Mouse (Mus musculus) kidney, postnatal 4 days (tissue): ENCODE data around the gene Sh3kbp1.

Experiments
- DNase-seq, 2 experiments: peaks; one replicate each; pipeline ENCODE4 v3.0.0; 2021; ENCODE audit warnings: mixed read lengths in 2 of 2

Sh3kbp1 gene

DNA sequence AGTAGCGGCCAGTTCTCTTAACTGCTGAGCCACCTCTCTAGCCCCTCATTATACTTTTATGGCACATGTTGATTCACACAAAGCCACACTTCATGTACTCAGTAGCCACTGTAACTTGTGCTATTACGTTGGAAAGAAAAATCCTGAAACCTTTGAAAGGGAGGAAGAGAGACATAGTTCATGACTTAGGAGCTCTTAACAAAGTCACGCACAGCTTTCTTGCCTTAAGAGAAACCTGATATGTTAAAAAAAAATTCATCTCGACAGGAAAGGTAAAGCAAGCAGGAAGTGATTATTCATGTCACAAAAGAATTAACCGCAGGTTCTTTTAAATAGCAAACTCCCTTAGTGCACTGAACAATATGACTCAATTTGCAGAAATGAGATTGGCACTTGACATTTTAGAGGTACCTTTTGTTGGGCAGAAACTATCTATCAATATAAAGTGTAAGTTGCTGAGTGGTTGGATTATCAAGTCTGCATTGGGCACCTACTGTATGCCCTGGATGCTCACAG lies 51.3 kb downstream of the Sh3kbp1 start:
- DNase-seq = no peak

DNA sequence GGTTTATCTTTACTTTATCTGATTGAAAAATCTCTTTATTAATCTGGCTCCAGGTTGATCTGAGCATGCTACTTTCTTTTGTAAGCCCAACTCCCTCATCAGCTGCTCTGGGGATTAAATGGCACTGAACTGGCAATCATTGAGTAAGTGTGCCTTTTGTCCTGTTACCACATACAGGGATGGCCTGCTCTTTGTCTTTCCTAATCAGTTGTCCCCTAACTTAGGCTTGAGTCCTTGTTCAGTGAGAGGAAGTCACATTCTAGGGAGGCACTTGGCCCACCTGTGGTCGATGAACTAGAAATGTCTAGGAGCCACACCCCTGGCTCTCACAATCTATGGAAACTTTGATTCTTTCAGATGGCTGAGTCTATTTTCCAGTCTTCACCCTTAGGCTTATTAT lies 58.4 kb downstream of the Sh3kbp1 start:
- no peak for DNase-seq

DNA sequence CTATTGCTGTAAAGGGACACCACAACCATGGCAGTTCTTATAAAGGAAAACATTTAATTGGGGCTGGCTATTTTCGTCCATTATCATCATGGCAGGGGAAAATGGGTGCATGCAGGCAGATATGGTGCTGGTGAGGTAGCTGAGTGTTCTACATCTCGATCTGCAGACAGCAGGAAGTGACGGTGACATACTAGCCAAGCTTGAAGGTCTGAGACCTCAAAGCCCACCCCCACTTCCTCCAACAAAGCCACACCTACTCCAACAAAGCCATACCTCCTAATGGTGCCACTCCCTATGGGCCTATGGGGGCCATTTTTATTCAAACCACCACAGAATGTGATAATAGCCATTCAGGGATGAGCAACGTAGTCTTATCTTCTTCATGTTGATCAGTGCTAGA lies 59.8 kb downstream of the Sh3kbp1 start:
- no peak for DNase-seq

DNA sequence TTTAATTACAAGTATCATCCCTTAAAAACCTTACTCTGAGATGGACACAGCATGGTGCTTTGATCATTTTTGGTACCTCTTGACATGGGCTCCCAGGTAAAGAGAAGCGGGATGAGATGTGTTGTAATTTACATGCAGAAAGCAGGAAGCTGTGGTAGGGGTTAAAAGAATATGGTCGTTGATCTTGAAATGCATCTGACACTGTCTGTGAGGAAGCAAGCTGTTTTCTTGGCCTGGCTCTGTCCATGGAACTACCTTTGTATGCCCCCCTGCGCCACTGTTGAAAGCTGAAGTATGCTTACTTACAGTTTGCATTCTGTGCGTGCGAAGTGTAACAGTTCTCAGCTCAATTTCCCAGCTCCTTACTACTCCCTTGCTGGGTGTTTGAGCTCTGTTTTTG lies 61.6 kb downstream of the Sh3kbp1 start:
- DNase-seq = no peak

DNA sequence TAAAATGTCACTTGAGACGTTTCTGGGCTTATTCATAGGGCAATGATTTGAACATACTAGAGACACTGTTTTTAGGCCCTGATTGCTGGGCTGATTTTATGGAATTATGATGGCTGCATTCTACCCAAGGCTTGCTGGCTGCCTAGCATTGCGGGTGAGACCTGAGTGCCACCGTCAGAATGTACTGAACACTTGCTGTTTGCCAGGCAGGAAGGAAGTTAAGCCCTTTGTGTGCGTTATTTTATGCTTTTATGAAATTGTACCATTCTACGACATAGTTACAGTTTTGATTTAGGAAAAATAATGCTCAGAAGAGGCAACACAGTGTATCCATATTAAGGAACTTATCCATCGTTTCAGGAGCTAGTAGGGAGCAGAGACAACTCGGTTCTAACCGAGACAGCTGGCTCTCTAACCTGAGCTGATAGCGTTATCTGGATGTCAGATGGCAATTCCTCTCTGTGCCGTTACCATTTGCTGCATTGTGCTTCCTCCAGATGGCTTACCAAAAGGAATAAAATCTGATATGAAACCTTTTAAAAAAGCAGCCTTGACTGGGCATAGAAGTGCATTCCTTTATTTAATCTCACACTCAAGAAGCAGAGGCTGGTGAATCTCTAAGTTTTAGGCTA lies 62.8 kb downstream of the Sh3kbp1 start:
- DNase-seq = no peak

DNA sequence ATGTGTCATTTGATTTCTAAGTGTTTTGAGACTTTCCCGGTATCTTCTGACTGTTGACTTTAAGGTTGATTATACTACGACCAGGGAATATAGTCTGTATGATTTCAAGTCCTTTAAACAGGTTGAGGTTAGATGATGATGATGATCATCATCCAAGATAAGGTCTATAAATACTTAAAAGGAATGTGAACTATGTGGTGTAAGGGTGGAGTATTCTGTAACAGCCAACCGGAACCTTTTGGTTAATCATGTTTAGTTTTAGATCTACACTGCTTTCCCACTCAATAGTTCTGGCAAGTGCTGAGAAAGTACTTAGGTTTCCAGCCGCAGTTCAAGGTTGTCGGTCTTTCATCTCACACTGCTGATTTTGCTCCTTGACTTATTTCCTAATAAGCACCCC lies 66.1 kb downstream of the Sh3kbp1 start:
- DNase-seq = no peak

DNA sequence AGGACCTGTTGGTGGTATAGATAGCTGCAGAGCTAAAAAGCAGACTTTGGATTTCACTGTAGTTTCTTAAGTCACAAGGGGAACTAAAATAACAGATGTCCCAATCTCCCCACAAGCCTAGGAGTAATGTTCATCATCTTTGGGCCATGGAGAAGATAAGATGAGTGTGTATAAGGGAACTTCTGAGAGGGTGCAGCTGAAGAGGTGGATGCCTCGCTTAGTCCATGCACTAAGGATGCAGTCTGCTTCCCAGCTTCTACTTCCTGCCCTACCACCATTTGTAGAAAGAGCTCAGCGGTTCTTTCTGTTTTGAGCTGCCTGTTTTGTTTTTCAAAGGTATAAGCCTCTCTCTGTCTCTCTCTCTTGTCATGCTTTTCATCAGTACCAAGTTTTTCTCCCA lies 69.5 kb downstream of the Sh3kbp1 start:
- DNase-seq = no peak

DNA sequence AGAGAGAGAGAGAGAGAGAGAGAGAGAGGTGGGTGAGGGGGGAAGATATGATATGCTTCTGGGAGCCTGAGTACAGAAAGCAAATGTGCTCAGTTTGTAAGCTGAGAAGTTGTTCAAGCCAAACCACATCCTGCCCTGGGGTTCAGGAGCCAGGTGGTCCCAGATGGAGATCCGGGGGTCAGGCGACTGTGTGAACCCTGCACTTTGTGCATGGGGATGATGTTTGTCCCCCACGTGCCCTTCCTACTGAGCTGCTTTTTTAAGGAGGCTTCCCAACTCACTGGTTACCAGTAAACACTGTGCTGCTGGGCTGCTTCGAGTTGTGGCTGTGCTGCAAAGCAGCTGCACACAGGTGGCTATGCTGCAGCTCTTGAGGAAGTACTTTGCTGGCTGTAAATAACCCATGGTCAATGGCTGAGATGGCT lies 70.0 kb downstream of the Sh3kbp1 start:
- peak; percentile 59 to 62 for DNase-seq

DNA sequence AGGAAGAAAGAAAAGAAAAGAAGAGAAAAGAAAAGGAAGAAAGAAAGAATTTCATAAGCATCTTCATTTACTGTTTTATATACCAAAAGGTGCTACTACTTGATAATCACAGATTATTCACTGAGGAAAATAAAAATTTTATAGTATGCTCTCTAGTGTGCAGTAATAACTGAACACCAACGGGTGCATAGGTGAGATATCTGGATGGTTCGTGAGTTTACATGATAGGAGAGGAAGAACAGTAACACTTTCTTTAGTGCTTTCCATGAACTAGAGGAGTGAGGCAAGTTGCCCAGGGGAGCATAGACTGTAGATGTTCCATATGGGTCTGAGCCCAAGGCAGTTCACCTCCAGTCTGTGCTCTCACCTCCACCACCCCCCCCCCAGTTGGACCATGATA lies 75.8 kb downstream of the Sh3kbp1 start:
- no peak for DNase-seq

DNA sequence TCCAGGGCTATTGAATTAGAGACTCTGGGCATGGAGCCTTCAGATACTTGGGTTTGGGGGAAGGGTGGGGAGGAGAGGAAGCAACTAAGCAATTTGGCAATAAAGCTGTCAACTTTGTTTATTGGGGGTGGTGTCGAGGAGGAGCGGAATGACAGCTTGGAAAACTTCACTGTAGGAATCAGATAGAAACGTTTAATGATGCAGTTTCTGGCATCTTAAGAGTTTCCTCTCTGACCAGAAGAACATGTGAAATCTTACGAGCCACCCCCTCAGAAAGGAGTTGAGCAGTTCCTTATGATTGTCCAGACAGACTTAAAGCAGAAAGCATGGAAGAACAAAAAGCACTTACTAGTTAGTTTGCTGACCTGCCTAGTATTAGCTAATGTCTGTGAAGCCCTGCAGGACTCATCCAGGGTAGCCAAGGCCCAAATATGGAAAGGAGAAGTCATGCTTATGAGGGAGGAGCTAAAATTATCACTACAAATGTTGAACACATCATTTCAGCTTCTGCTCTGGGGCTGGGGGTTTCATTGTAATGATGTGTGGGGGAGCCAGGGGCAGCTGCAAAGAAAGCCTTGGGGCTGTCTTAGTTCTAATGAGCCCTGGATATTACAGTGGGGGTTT lies 77.4 kb downstream of the Sh3kbp1 start:
- peak in 1 of 2 experiments; percentile 16 for DNase-seq

DNA sequence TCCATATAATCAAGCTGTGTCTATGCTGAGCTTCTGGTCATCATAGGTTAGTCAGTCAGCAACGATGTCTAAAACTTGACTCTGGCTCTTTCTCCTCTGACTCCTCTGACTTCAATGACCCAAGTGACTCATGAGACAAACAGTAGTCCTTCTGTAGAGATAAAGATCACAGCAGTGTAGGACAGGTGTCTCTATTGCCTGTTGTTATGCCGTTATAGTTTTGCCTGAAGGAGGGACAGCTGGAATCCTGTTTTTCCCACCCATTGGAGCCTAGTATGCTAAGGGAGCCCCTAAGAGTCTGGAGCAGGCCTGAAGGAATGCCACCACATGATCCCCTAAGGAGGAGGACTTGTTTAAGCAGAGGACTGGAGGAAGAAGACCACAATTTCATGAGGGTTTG lies 78.3 kb downstream of the Sh3kbp1 start:
- no peak for DNase-seq

DNA sequence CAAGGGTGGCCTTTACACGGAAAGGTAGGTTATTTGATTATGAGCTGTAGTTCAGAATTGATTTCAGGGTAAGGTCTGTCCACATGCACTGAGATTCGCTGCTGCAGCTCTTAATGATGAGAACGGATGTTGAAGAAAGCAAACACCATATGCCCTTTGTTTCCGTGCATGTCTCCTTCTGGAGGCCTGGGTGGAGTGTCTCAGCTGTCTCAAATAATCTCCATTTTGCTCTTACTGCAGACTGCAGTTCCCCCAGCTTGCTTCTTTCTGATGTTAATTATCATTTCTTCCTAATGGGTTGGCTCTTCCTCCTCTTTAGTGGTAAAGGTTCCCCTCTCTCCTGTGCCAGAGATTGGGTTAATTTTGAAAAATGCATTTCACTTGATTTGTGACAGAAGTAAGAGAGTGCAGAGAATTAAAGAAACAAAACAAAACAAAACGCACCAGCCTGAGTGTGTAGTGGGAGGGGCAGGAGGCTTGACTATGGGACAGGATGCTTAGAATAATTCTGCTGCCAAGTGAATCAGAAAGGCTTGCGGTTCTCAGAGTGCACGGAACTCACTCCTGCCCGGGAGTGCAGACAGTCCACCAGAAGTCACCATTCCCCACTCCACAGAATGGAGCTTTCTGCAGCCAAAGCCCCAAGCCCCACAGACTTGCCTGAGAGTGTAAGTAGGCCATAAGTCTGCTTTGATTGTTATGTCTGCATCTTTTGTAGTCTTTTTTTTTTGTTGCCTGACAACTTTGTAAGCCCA lies 81.2 kb downstream of the Sh3kbp1 start:
- DNase-seq = peak; percentile 38 to 49

DNA sequence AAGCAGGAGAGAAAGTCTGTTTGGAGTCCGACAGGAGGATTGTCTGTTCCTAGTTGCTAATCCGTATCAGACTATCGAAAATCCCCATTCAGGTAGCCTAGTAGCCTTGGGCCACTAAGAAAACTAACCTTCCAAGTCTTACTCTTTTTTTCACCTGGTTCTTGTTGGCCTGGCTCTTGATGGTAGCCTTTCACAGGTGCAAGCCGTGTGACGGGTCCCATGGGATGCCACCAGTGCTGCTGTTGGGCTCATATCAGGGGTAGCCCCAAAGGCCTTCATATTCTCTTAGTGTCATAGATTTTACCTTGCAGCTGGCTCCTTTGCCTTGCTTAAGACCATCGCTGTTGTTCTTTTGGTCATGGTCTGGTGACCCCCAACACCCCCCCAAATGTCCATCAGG lies 82.2 kb downstream of the Sh3kbp1 start:
- no peak for DNase-seq

DNA sequence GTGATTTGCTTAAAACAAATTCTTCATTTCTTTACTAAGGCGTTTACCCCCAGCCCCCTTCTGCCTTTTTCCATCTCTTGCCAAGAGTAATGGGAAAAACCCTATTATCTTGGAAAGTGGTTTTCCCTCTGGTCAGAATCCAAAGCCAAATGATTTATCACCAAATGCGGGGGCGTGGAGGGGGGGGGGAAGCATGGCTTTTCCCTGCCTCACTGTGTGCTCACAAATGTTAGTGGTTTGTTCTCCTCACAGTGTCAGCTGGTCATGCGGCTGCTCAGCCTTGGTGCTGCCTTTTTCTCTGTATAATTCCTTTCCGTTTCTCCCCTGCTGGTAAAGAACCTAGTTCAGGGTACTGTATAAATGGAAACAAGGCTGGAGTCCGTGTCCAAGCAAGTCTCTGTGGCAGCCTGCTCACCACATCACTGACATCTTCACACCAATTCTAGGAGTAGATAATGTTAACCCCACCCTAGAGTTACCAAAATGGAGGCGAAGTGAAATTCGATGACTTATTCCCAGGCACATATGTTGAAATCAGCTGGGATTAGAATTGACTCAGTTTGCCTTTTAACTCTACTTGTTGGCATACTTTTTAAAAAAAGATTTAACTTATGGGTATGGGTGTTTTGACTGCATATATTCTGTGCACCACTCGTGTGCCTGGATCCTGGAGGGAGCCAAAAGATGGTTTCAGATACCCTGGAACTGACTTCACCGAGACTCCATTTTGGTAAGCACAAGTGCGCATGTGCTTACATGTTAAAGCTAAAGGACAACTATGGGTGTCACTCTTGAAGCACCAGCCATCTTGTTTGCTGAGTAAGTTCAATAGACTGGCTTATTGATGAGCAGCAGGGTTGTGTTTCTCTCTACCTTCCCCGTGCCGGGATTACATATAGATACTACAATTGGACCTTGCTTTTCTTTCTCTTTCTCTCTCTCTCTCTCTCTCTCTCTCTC lies 84.3 kb downstream of the Sh3kbp1 start:
- peak in 1 of 2 experiments; percentile 8 for DNase-seq

DNA sequence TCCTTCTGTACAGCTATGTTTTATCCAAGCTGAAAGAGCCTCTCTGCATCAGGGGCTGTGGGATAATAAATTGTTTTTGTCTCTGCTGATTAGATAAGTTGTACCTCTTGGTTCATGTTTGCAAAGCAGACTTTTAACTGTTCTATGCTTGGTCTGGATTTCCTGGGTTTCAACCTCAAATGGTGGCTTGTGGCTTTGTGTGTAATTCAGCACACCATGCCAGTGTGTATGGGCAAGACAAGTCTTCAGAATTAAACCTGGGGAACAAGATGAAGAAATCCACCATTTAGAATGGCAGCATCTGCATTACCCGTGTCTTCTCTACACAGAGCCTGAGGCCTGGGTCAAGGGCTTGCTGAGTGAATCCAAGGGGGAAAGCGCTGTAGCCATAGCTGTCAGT lies 86.1 kb downstream of the Sh3kbp1 start:
- DNase-seq = no peak

DNA sequence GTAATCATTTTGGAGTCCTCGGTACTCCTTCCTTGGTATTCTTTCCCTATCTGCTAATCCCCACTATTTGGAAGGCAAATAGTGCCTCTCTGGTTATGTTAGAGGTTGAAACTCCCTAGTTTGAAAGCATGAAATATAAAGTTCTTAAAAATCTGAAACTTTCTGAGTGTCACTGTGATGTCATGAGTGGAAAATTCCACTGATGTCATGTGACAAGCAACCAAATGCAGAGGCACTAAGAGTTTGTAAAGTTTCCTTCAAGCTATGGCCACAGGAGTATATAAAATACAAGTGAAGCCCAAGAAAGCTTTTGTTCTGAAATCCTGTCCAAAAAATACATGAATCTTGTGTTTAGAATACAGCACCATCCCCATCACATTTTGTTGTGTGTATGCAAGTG lies 94.3 kb downstream of the Sh3kbp1 start:
- no peak for DNase-seq

DNA sequence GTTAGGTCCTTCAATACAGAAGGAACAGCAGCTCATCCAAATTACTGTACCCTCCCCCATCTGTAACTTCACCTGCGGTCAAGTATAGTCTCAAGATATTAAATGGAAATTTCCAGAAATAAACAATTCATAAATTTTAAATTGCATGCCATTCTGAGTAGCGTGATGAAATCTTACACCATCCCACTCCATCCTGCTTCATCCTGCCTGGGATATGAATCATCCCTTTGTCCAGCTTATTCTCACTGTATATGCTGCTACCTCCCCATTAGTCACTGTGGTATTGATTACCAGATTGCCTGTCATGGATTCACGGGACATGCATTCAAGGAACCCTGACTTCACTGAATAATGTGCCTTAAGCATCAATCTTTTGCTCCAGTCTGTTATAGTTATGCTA lies 104.3 kb downstream of the Sh3kbp1 start:
- no peak for DNase-seq

DNA sequence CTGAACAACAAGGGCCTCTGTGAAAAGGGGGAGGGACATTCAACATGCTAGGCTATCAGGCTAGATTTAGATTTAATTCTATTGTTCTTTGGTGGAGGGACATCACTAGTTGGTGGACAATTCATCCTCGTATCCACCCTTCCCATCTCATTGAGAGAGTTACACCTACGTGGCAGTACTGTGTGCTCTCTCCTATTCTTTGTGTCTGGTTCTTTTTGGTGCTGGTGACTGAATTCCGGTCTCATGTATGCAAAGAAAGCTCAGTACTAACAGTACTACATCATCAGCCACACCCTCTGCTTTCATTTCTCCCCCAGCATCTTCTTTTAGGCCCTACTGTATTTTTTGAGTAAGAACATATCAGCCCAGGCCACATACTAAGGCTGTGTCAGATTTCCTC lies 105.8 kb downstream of the Sh3kbp1 start:
- DNase-seq = no peak

DNA sequence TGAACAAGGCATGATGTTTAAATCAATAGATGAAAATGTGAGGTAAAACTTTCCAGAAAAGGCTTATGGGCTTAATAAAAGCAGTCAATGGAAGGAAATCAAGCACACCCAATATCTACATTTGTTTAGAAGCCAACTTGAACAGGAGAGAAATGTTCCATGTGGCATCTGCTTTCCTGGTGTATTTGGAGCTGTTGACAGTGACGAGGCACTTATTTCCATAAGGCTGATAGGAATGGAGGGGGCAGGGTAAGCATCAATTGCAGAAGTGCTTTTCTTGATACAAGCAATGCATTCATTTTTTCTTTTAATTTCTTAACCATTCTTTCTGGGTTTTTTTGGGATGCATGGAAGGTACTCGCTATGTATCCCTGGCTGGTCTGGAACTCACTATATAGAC lies 106.9 kb downstream of the Sh3kbp1 start:
- no peak for DNase-seq

DNA sequence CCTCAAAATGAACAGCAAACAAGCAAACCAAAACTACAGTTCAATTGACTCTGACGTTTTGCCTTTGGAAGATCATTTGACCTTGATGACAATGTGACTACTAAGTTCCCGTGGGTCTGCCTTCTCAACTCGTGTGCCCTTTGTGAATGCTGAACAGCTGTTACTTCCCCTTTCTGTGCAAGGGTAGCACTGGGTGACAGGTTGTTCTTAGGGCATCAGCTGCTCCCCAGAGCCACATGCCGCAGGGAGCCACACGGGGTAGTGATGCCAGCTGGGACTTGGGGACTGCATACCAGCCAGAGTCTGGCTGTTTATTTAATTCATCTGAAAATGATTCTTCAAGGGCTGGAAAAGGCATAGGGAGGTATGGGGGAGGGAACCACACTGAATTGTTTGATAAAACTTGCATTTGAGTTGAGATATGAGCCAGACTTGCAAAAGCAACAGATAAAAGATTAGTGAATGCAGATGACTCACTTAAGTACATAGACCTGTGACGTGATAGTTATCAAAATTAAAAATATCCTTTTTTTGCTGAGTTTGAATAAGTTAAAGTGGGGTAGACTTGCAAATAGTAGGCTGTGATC lies 108.5 kb downstream of the Sh3kbp1 start:
- DNase-seq = no peak

DNA sequence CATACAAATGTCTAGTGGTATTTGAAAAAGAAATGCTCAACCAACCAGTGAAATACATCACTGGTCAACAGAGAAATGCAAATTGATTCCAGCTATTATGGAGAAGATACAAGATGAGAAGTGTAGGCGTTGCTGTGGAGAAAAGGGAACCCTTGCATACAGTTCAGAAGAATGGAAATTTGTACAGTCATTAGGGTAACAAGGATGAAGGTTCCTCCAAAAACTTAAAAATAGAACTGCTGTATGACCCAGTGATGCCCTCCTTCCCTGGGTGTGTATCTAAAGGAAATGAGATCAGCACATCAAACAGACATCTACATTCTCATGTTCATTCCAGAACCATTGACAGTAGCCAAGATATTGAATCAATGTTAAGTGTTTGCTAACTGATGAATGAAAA lies 110.3 kb downstream of the Sh3kbp1 start:
- no peak for DNase-seq

DNA sequence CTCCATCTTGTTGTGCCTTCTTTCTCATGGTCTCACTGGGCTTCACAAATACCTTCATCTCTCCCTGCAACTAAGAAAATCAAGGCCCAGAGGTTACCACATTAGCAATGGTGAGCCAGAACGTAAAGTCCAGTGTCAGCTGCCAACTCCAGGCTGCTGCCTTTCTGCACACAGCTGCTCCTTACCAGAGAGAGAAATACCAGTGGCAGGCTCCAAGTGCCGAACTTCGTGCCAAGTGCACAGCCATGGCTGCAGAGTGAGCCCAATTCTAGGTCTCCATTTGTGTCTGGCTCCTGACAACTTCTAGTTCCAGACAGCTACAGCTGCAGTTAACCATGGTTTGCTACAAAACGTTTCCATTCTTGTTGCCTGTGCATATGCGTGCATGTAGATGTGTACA lies 117.0 kb downstream of the Sh3kbp1 start:
- peak; percentile 9 to 19 for DNase-seq
